Mouse (Mus musculus) heart, postnatal 0 days (tissue): Measurements from ENCODE around the gene Skil.

Experiments
- CTCF ChIP-seq: IDR thresholded peaks from 2 replicates; pipeline ENCODE4 v1.5.1; 2016; ENCODE audit warnings: antibody characterized with exemption, control low read depth, low read depth
- EP300 ChIP-seq: IDR thresholded peaks from 2 replicates; pipeline ENCODE4 v1.6.1; 2016; ENCODE audit warnings: antibody characterized with exemption, low read depth

- no peak for TF ChIP-seq CTCF
- no peak for TF ChIP-seq EP300
Observed at GRCm38 (mm10) chr3:31093627-31094351, 1.1 kb upstream of the Skil start.
